Mouse (Mus musculus) naive thymus-derived CD4-positive, alpha-beta T cell, adult 2 months (primary cell): Measurements from ENCODE around the gene Gm340.

ENCODE experiments used
- DNase-seq: peaks from one replicate; pipeline ENCODE4 v3.0.0-alpha.2; 2011; ENCODE audit warnings: low read depth

Gm340 gene

GRCm38 (mm10) chr19:41613325-41614087 is 31.3 kb downstream of the Gm340 start:
- DNase-seq = no peak

- DNase-seq = no peak
These were observed 33.5 kb downstream of the Gm340 start for GRCm38 (mm10) chr19:41615606-41616224.

- no peak for DNase-seq
These were observed 34.1 kb downstream of the Gm340 start for GRCm38 (mm10) chr19:41616274-41616673.

GRCm38 (mm10) chr19:41617102-41617501 is 34.9 kb downstream of the Gm340 start:
- no peak for DNase-seq

- DNase-seq = no peak
These were observed 36.0 kb downstream of the Gm340 start for GRCm38 (mm10) chr19:41618153-41618657.

- no peak for DNase-seq
These were observed 36.7 kb downstream of the Gm340 start for GRCm38 (mm10) chr19:41618771-41619385.

GRCm38 (mm10) chr19:41620366-41621092 is 38.4 kb downstream of the Gm340 start:
- no peak for DNase-seq

GRCm38 (mm10) chr19:41628970-41629369 is 46.8 kb downstream of the Gm340 start:
- DNase-seq = no peak

- DNase-seq = peak; percentile 68
These were observed 47.4 kb downstream of the Gm340 start for GRCm38 (mm10) chr19:41629532-41629931.

- no peak for DNase-seq
These were observed 51.9 kb downstream of the Gm340 start for GRCm38 (mm10) chr19:41634099-41634498.

GRCm38 (mm10) chr19:41634999-41635398 is 52.8 kb downstream of the Gm340 start:
- no peak for DNase-seq
